Mouse (Mus musculus) spleen, adult 2 months (tissue): Measurements from ENCODE around the gene M1ap.

ENCODE experiments used
- CTCF ChIP-seq: fragments of 200-500 bp; IDR thresholded peaks from 2 replicates; pipeline ENCODE4 v1.5.1; 2011; ENCODE audit warnings: mild to moderate bottlenecking, inconsistent platforms; ENCODE audit not compliant: insufficient read depth, insufficient read length, insufficient replicate concordance; ENCODE audit errors: extremely low read depth
- POLR2A ChIP-seq: fragments of 200-500 bp; IDR thresholded peaks from 2 replicates; pipeline ENCODE4 v1.6.1; 2011; ENCODE audit warnings: low read depth, low read length, inconsistent platforms

GRCm38 (mm10) chr6:83068221-83068620 is 121.5 kb downstream of the M1ap start:
- TF ChIP-seq CTCF (no peak), POLR2A (no peak)
